Mouse (Mus musculus) intestine, embryonic 14.5 days (tissue): Measurements from ENCODE around the gene Prc1. TPM values are rescaled to one million over a fixed set of nuclear protein-coding genes. Genes with fewer than 3 reads are reported as not detected.

ENCODE experiments used
- ATAC-seq: fragments of 200-750 bp; cut with Nextera tagmentation; replicated peaks from 2 replicates; pipeline ENCODE4 v1.8.0; 2017; ENCODE audit warnings: low read depth, moderate number of reproducible peaks, moderate TSS enrichment, moderate library complexity; ENCODE audit not compliant: low FRiP score, low TSS enrichment
- DNase-seq: peaks from one replicate; pipeline ENCODE4 v3.0.0-alpha.2; 2018; ENCODE audit warnings: low spot score
- H3K27ac ChIP-seq: fragments of 300-500 bp; sonication (generic); 2 replicates; pipeline ENCODE4 v1.5.1; 2014; ENCODE audit warnings: low read depth, mild to moderate bottlenecking, control low read depth
- H3K27me3 ChIP-seq: fragments of 300-500 bp; sonication (generic); replicated peaks from 2 replicates; pipeline ENCODE4 v1.6.1; 2014; ENCODE audit warnings: low read length, control low read depth; ENCODE audit not compliant: control insufficient read depth, insufficient read depth
- H3K36me3 ChIP-seq: fragments of 300-500 bp; sonication (generic); 2 replicates; pipeline ENCODE4 v1.6.1; 2014; ENCODE audit warnings: low read length, control low read depth; ENCODE audit not compliant: control insufficient read depth, insufficient read depth
- H3K4me1 ChIP-seq: fragments of 300-500 bp; sonication (generic); replicated peaks from 2 replicates; pipeline ENCODE4 v1.6.1; 2014; ENCODE audit warnings: low read length, control low read depth, mixed read lengths; ENCODE audit not compliant: control insufficient read depth, insufficient read depth
- H3K4me2 ChIP-seq: fragments of 300-500 bp; sonication (generic); 2 replicates; pipeline ENCODE4 v1.6.1; 2014; ENCODE audit warnings: low read length
- H3K4me3 ChIP-seq: fragments of 300-500 bp; sonication (generic); 2 replicates; pipeline ENCODE4 v1.5.1; 2014; ENCODE audit warnings: low read depth, low read length, control low read depth, mixed read lengths
- H3K9ac ChIP-seq: fragments of 300-500 bp; sonication (generic); 2 replicates; pipeline ENCODE4 v1.6.1; 2014; ENCODE audit warnings: mild to moderate bottlenecking, low read length
- H3K9me3 ChIP-seq: fragments of 300-500 bp; sonication (generic); 2 replicates; pipeline ENCODE4 v1.6.1; 2016; ENCODE audit warnings: low read length, control low read depth; ENCODE audit not compliant: control insufficient read depth
- WGBS: fragments of 180-500 bp; shearing (Covaris S2); extraction: QIAGEN DNeasy Blood & Tissue Kit; methylation state at CpG from one replicate; pipeline ENCODE4 v1.1.7; 2014; 5-methylcytosine and 5-hydroxymethylcytosine counted together
- polyA plus RNA-seq: library from polyadenylated mRNA; unstranded; fragments of >200 nt; fragmentation: Nextera tagmentation; extraction: Ambion mirVana; gene quantifications from 2 replicates; pipeline ENCODE4 v1.2.1, GENCODE M21; 2014

Gene Prc1
- polyA plus RNA-seq, 1 experiment from 2014 or later, result 149 TPM

- peak overlapping the region; percentile 56 for H3K4me3 ChIP-seq
- no peak for DNase-seq
- 24% methylated on average over 19 of the region's 19 CpGs for WGBS
- peaks cover 33% of the 10 kb centered on the region; the same call in 1 of the 2 replicates for H3K4me1 ChIP-seq
- peak overlapping the region; percentile 94 for H3K4me2 ChIP-seq
- peak; percentile 6; the same call in 1 of the 2 replicates for ATAC-seq
- peak overlapping the region; percentile 78 for H3K9ac ChIP-seq
- no peaks in the 10 kb centered on the region for H3K36me3 ChIP-seq
- H3K27ac ChIP-seq, result peak overlapping the region; percentile 60
- no peaks in the 10 kb centered on the region for H3K9me3 ChIP-seq
- no peaks in the 10 kb centered on the region for H3K27me3 ChIP-seq
Measured at GRCm38 (mm10) chr7:80343270-80344018, 49.2 kb downstream of the Prc1 start.

GRCm38 (mm10) chr7:80346173-80346572 lies 51.9 kb downstream of the Prc1 start:
- 94% methylated on average over 9 of the region's 9 CpGs for whole genome bisulfite sequencing

GRCm38 (mm10) chr7:80346830-80347229 lies 52.6 kb downstream of the Prc1 start:
- peaks cover 17% of the 10 kb centered on the region for H3K36me3 ChIP-seq
- no peak overlapping the region for H3K4me3 ChIP-seq
- H3K9ac ChIP-seq, result no peak overlapping the region
- peak overlapping the region; percentile 77; the same call in 1 of the 2 replicates for H3K27ac ChIP-seq
- 81% methylated on average over 5 of the region's 5 CpGs for WGBS
- ATAC-seq, result no peak
- H3K27me3 ChIP-seq, result no peaks in the 10 kb centered on the region
- peaks cover 19% of the 10 kb centered on the region; the same call in 1 of the 2 replicates for H3K4me1 ChIP-seq
- H3K9me3 ChIP-seq, result no peaks in the 10 kb centered on the region
- no peak overlapping the region for H3K4me2 ChIP-seq
- no peak for DNase-seq

More at GRCm38 (mm10) chr7:80346173-80346572, 51.9 kb downstream of the Prc1 start:
- H3K4me1 ChIP-seq, result peaks cover 19% of the 10 kb centered on the region; the same call in 1 of the 2 replicates
- no peak for ATAC-seq
- peaks cover 12% of the 10 kb centered on the region for H3K36me3 ChIP-seq
- no peak overlapping the region for H3K9ac ChIP-seq
- no peak overlapping the region for H3K4me3 ChIP-seq
- DNase-seq, result no peak
- no peak overlapping the region for H3K4me2 ChIP-seq
- no peak overlapping the region for H3K27ac ChIP-seq
- H3K9me3 ChIP-seq, result no peaks in the 10 kb centered on the region
- H3K27me3 ChIP-seq, result no peaks in the 10 kb centered on the region

- H3K9me3 ChIP-seq, result no peaks in the 10 kb centered on the region
- ATAC-seq (peak; percentile 12; the same call in 1 of the 2 replicates), DNase-seq (peak; percentile 58)
- H3K4me1 ChIP-seq, result peaks cover 19% of the 10 kb centered on the region; the same call in 1 of the 2 replicates
- H3K4me3 ChIP-seq, result no peak overlapping the region
- no peaks in the 10 kb centered on the region for H3K27me3 ChIP-seq
- peak overlapping the region; percentile 15; the same call in 1 of the 2 replicates for H3K4me2 ChIP-seq
- WGBS, result 41% methylated on average over 13 of the region's 13 CpGs
- H3K9ac ChIP-seq, result no peak overlapping the region
- H3K36me3 ChIP-seq, result peaks cover 27% of the 10 kb centered on the region
- peak overlapping the region; percentile 77 for H3K27ac ChIP-seq
Measured at GRCm38 (mm10) chr7:80347670-80348586, 53.7 kb downstream of the Prc1 start.

GRCm38 (mm10) chr7:80350808-80351207 lies 56.6 kb downstream of the Prc1 start:
- no peaks in the 10 kb centered on the region for H3K27me3 ChIP-seq
- H3K4me2 ChIP-seq, result no peak overlapping the region
- 69% methylated on average over 2 of the region's 2 CpGs for WGBS
- peaks cover 13% of the 10 kb centered on the region; the same call in 1 of the 2 replicates for H3K4me1 ChIP-seq
- H3K27ac ChIP-seq, result no peak overlapping the region
- H3K9ac ChIP-seq, result no peak overlapping the region
- no peak for ATAC-seq
- no peak for DNase-seq
- no peak overlapping the region for H3K4me3 ChIP-seq
- H3K9me3 ChIP-seq, result no peaks in the 10 kb centered on the region
- H3K36me3 ChIP-seq, result peaks cover 48% of the 10 kb centered on the region

GRCm38 (mm10) chr7:80352920-80353319 lies 58.7 kb downstream of the Prc1 start:
- ATAC-seq (no peak), DNase-seq (no peak)
- WGBS, result 90% methylated on average over 8 of the region's 8 CpGs
- no peak overlapping the region for H3K9ac ChIP-seq
- no peak overlapping the region for H3K4me2 ChIP-seq
- H3K27ac ChIP-seq, result no peak overlapping the region
- no peaks in the 10 kb centered on the region for H3K9me3 ChIP-seq
- peaks cover 69% of the 10 kb centered on the region for H3K36me3 ChIP-seq
- no peaks in the 10 kb centered on the region for H3K27me3 ChIP-seq
- no peak overlapping the region for H3K4me3 ChIP-seq
- 0 out of 2 replicates have a peak, but pooled peaks cover 3% of the 10 kb centered on the region for H3K4me1 ChIP-seq

- Histone ChIP-seq H3K9ac (no peak overlapping the region), H3K9me3 (no peaks in the 10 kb centered on the region), H3K27ac (no peak overlapping the region), H3K4me1 (no peaks in the 10 kb centered on the region), H3K4me2 (no peak overlapping the region), H3K4me3 (no peak overlapping the region), H3K27me3 (no peaks in the 10 kb centered on the region), H3K36me3 (peaks cover 88% of the 10 kb centered on the region)
- 87% methylated on average over 13 of the region's 13 CpGs for WGBS
- DNase-seq (no peak), ATAC-seq (no peak)
Measured at GRCm38 (mm10) chr7:80356351-80356750, 62.1 kb downstream of the Prc1 start.

- DNase-seq (no peak), ATAC-seq (no peak)
- no peaks in the 10 kb centered on the region for H3K4me1 ChIP-seq
- H3K9me3 ChIP-seq, result no peaks in the 10 kb centered on the region
- H3K4me2 ChIP-seq, result no peak overlapping the region
- H3K9ac ChIP-seq, result no peak overlapping the region
- H3K4me3 ChIP-seq, result no peak overlapping the region
- 71% methylated on average over 8 of the region's 8 CpGs for WGBS
- H3K27ac ChIP-seq, result no peak overlapping the region
- H3K36me3 ChIP-seq, result peaks cover 90% of the 10 kb centered on the region
- H3K27me3 ChIP-seq, result no peaks in the 10 kb centered on the region
Measured at GRCm38 (mm10) chr7:80357156-80357555, 62.9 kb downstream of the Prc1 start.
